Mouse (Mus musculus): ENCODE data around the gene Shc3.

DNA sequence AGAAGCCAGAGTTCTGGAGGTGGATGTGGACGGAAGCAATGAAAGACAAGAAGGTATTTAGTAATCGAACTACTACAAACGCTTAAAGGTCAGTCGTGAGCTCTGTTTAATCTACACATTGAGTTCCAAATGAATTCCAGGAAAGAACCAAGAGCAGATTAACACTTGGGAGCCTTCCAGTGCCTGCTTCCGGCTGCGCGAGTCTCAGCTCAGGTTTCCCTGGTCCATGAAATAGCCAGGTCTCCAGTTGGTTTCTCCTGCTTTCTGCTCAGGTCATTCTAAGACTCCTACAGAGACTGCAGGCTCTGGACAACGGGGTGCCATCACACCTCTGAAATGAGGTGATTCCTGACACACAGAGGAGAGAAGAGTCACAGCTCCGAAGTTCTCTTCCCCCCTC lies 41.8 kb upstream of the Shc3 start:
- TF ChIP-seq CTCF (IDR thresholded peaks at IDR 0.05; ENCODE audit: low read depth) (no peak), EP300 (IDR thresholded peaks at IDR 0.05; ENCODE audit: low read depth) (no peak)
